Mouse (Mus musculus): ENCODE results near the gene Wdr70. TPM values are rescaled to one million over a fixed set of nuclear protein-coding genes. Genes with fewer than 3 reads are reported as not detected.

Gene Wdr70
- total and polyA plus RNA-seq, 3 experiments, result 21.9 to 37.1 (median 23.6) TPM

DNA sequence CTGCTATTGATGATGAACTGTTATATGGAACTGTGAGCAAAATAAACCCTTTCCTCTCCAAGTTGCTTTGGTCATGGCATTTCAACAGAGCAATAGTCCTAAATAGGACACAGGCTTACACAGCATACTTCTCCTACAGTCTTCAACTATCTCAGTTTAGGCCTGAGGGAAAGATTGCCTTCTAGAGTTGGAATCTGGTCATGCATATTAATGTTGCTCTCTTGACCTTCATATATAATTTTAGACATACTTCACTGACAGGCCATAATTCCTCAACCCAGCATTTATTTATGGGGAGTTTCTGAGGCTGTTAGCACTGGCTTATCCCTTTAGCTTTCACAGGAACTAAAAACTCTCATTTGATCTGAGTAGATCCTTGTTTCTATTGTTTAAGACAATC, 108.9 kb downstream of the Wdr70 start:
- no peak for DNase-seq (ENCODE audit: extremely low read depth)
- no peak overlapping the region for H3K9ac ChIP-seq (ENCODE audit: insufficient read depth, low read depth)
- H3K4me3 ChIP-seq (replicated peaks in 1 of 3; ENCODE audit: low read depth in 2 of 3, low read length in 2 of 3, poor library complexity in 1 of 3), result no peak overlapping the region
- no peaks in the 10 kb centered on the region for H3K9me3 ChIP-seq (replicated peaks; ENCODE audit: low read length)
- TF ChIP-seq MXI1 (IDR thresholded peaks at IDR 0.05; ENCODE audit: low read depth, low read length) (no peak), TCF12 (IDR thresholded peaks at IDR 0.05; ENCODE audit: low read depth, low read length) (no peak), POLR2A (IDR thresholded peaks at IDR 0.05; ENCODE audit: low read depth, low read length) (no peak), ETS1 (conservative IDR thresholded peaks at IDR 0.05; ENCODE audit: low read depth, low read length) (no peak), PAX5 (IDR thresholded peaks at IDR 0.05; ENCODE audit: low read length) (no peak), ZNF384 (IDR thresholded peaks at IDR 0.05; ENCODE audit: low read depth, low read length) (no peak), POLR2AphosphoS2 (IDR thresholded peaks at IDR 0.05; ENCODE audit: low read depth, low read length) (no peak), BHLHE40 (IDR thresholded peaks at IDR 0.05; ENCODE audit: low read depth, low read length) (no peak)
- no peak overlapping the region for H3K4me2 ChIP-seq (ENCODE audit: insufficient read depth, low read depth, poor library complexity, severe bottlenecking)
- dilution Hi-C loops (cut with MboI; ENCODE audit: extremely low pct_ligation_motif_present, extremely low pct_unique_long_range_greater_than_20kb, low sequenced_read_pairs), result no loop called here
- H3K36me3 ChIP-seq (replicated peaks in 1 of 2; ENCODE audit: control insufficient read depth in 1 of 2, insufficient read depth in 1 of 2, low read length in 1 of 2), result peaks cover 3 to 15% of the 10 kb centered on the region in 2 experiments
- no peak overlapping the region for H3K27ac ChIP-seq (ENCODE audit: insufficient read depth, low read depth)
- in situ Hi-C loops (cut with MboI; ENCODE audit: low pct_ligation_motif_present, low pct_unique_long_range_greater_than_20kb, low sequenced_read_pairs), result no loop called here
- H3K4me1 ChIP-seq (ENCODE audit: control insufficient read depth in 1 of 2, insufficient read depth in 2 of 2), result peaks cover 3 to 4% of the 10 kb centered on the region in 2 experiments; a peak in 1 of 4 replicates
- no peaks in the 10 kb centered on the region for H3K27me3 ChIP-seq (replicated peaks)
- H3K79me2 ChIP-seq (replicated peaks; ENCODE audit: control insufficient read depth, extremely low read depth, insufficient read depth, poor library complexity, severe bottlenecking), result no peaks in the 10 kb centered on the region

DNA sequence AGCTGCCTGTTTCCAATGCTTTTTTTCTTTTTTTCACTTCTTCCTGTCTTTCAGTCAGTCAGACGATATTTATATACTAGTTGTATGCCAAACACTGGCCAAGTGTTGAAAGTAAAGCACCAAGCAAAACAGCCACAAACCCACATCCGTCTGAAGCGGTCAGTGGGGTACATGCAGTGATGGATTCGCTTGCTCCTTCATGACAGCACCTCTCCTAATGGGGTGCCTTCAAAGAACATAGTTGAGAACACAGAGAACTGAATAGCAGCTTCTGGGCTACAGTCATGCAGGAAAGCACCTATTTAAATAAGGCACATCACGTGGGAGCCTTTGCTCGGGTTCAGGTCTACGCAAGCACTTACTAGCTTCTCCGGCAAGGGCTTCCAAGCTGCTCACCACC, 111.6 kb downstream of the Wdr70 start:
- no peak for DNase-seq (ENCODE audit: extremely low read depth)
- H3K4me3 ChIP-seq (replicated peaks in 1 of 3; ENCODE audit: low read depth in 2 of 3, low read length in 2 of 3, poor library complexity in 1 of 3), result no peak overlapping the region
- TF ChIP-seq ZMIZ1 (IDR thresholded peaks at IDR 0.05; ENCODE audit: low read depth, low read length), result no peak
- no peak for TF ChIP-seq EP300 (IDR thresholded peaks at IDR 0.05; ENCODE audit: low read length)
- no peak overlapping the region for H3K27ac ChIP-seq (ENCODE audit: insufficient read depth, low read depth)
- no peaks in the 10 kb centered on the region for H3K9me3 ChIP-seq (replicated peaks; ENCODE audit: low read length)
- H3K9ac ChIP-seq (ENCODE audit: insufficient read depth, low read depth), result no peak overlapping the region
- dilution Hi-C loops (cut with MboI; ENCODE audit: extremely low pct_ligation_motif_present, extremely low pct_unique_long_range_greater_than_20kb, low sequenced_read_pairs), result no loop called here
- H3K79me2 ChIP-seq (replicated peaks; ENCODE audit: control insufficient read depth, extremely low read depth, insufficient read depth, poor library complexity, severe bottlenecking), result no peaks in the 10 kb centered on the region
- H3K4me2 ChIP-seq (ENCODE audit: insufficient read depth, low read depth, poor library complexity, severe bottlenecking), result no peak overlapping the region
- H3K4me1 ChIP-seq (ENCODE audit: control insufficient read depth in 1 of 2, insufficient read depth in 2 of 2), result peaks cover 3 to 4% of the 10 kb centered on the region in 2 experiments; a peak in 1 of 4 replicates
- peaks cover 4 to 22% of the 10 kb centered on the region in 2 experiments for H3K36me3 ChIP-seq (replicated peaks in 1 of 2; ENCODE audit: control insufficient read depth in 1 of 2, insufficient read depth in 1 of 2, low read length in 1 of 2)
- in situ Hi-C loops (cut with MboI; ENCODE audit: low pct_ligation_motif_present, low pct_unique_long_range_greater_than_20kb, low sequenced_read_pairs), result no loop called here
- H3K27me3 ChIP-seq (replicated peaks), result no peaks in the 10 kb centered on the region

DNA sequence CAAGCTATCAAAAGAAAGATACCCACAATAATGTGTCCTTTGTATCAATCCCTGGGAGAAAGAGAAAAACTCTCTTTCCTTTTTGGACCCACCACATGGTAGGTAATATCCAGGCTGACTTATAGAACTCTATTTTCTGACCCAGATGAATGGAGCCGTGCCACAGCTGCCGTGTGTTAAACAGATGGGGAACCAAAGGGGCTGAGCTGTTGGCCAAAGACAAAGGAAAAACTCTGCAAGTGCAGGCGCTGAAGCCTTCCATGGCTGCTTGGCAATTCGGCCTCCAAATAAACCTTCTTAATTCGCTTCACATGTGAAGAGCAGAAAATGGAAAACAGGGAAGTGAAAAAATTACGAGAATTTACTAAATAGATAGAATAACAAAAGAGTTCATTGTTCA, 112.7 kb downstream of the Wdr70 start:
- peaks cover 4 to 22% of the 10 kb centered on the region in 2 experiments for H3K36me3 ChIP-seq (replicated peaks in 1 of 2; ENCODE audit: control insufficient read depth in 1 of 2, insufficient read depth in 1 of 2, low read length in 1 of 2)
- in situ Hi-C loops (cut with MboI; ENCODE audit: low pct_ligation_motif_present, low pct_unique_long_range_greater_than_20kb, low sequenced_read_pairs), result no loop called here
- H3K4me2 ChIP-seq (ENCODE audit: insufficient read depth, low read depth, poor library complexity, severe bottlenecking), result no peak overlapping the region
- TF ChIP-seq HCFC1 (IDR thresholded peaks at IDR 0.05; ENCODE audit: low read depth, low read length) (no peak), CHD1 (IDR thresholded peaks at IDR 0.05; ENCODE audit: low read depth, low read length) (no peak), POLR2AphosphoS2 (IDR thresholded peaks at IDR 0.05; ENCODE audit: low read depth, low read length) (no peak), SIN3A (IDR thresholded peaks at IDR 0.05; ENCODE audit: low read length) (no peak), ETS1 (conservative IDR thresholded peaks at IDR 0.05; ENCODE audit: low read depth, low read length) (no peak), ZNF384 (IDR thresholded peaks at IDR 0.05; ENCODE audit: low read depth, low read length) (no peak), UBTF (IDR thresholded peaks at IDR 0.05; ENCODE audit: low read depth, low read length) (no peak), MEF2A (IDR thresholded peaks at IDR 0.05; ENCODE audit: borderline replicate concordance, low read depth, low read length) (no peak), MAFK (IDR thresholded peaks at IDR 0.05; ENCODE audit: insufficient replicate concordance, low read length) (no peak), RAD21 (IDR thresholded peaks at IDR 0.05; ENCODE audit: low read depth, low read length) (no peak), IRF4 (IDR thresholded peaks at IDR 0.05; ENCODE audit: low read depth, low read length) (no peak), PAX5 (IDR thresholded peaks at IDR 0.05; ENCODE audit: low read length) (no peak)
- H3K9me3 ChIP-seq (replicated peaks; ENCODE audit: low read length), result no peaks in the 10 kb centered on the region
- H3K79me2 ChIP-seq (replicated peaks; ENCODE audit: control insufficient read depth, extremely low read depth, insufficient read depth, poor library complexity, severe bottlenecking), result no peaks in the 10 kb centered on the region
- no peak overlapping the region for H3K9ac ChIP-seq (ENCODE audit: insufficient read depth, low read depth)
- DNase-seq (ENCODE audit: extremely low read depth), result no peak
- H3K27ac ChIP-seq (ENCODE audit: insufficient read depth, low read depth), result no peak overlapping the region
- peaks cover 3 to 4% of the 10 kb centered on the region in 2 experiments; a peak in 1 of 4 replicates for H3K4me1 ChIP-seq (ENCODE audit: control insufficient read depth in 1 of 2, insufficient read depth in 2 of 2)
- H3K27me3 ChIP-seq (replicated peaks), result no peaks in the 10 kb centered on the region
- dilution Hi-C loops (cut with MboI; ENCODE audit: extremely low pct_ligation_motif_present, extremely low pct_unique_long_range_greater_than_20kb, low sequenced_read_pairs), result no loop called here
- no peak overlapping the region for H3K4me3 ChIP-seq (replicated peaks in 1 of 3; ENCODE audit: low read depth in 2 of 3, low read length in 2 of 3, poor library complexity in 1 of 3)
